Mouse (Mus musculus) lung, postnatal 0 days (tissue): ENCODE measurements around the gene Slc44a3. TPM values are rescaled to one million over a fixed set of nuclear protein-coding genes. Genes with fewer than 3 reads are reported as not detected.
"Not testable (repeated sequence)": the region's sequence is repeated elsewhere in the genome, so short reads cannot be mapped to it uniquely, and the experiment has no call there.

ENCODE experiments used
- ATAC-seq: fragments of 200-750 bp; cut with Nextera tagmentation; 2 replicates; pipeline ENCODE4 v1.8.0; 2017; ENCODE audit warnings: moderate library complexity
- DNase-seq: peaks from one replicate; pipeline ENCODE4 v3.0.0-alpha.2; 2016; ENCODE audit warnings: low spot score
- H3K27ac ChIP-seq: fragments of 300-500 bp; sonication (generic); 2 replicates; pipeline ENCODE4 v1.5.1; 2014; ENCODE audit warnings: antibody characterized with exemption, mild to moderate bottlenecking, low read length, mixed read lengths
- H3K27me3 ChIP-seq: fragments of 300-500 bp; sonication (generic); replicated peaks from 2 replicates; pipeline ENCODE4 v1.6.1; 2014; ENCODE audit warnings: low read length, mixed read lengths; ENCODE audit not compliant: insufficient read depth
- H3K36me3 ChIP-seq: fragments of 300-500 bp; sonication (generic); 2 replicates; pipeline ENCODE4 v1.6.1; 2014; ENCODE audit warnings: low read length, mixed read lengths; ENCODE audit not compliant: insufficient read depth
- H3K4me1 ChIP-seq: fragments of 300-500 bp; sonication (generic); 2 replicates; pipeline ENCODE4 v1.6.1; 2014; ENCODE audit warnings: antibody characterized with exemption, low read depth, low read length, mixed read lengths; ENCODE audit not compliant: insufficient read depth
- H3K4me2 ChIP-seq: fragments of 300-500 bp; sonication (generic); replicated peaks from 2 replicates; pipeline ENCODE4 v1.6.1; 2014; ENCODE audit warnings: low read depth, mild to moderate bottlenecking, low read length, moderate library complexity, mixed read lengths
- H3K4me3 ChIP-seq: fragments of 300-500 bp; sonication (generic); 2 replicates; pipeline ENCODE4 v1.5.1; 2014; ENCODE audit warnings: low read depth, low read length
- H3K9ac ChIP-seq: fragments of 300-500 bp; sonication (generic); replicated peaks from 2 replicates; pipeline ENCODE4 v1.6.1; 2014; ENCODE audit warnings: low read depth, mild to moderate bottlenecking
- H3K9me3 ChIP-seq: fragments of 300-500 bp; sonication (generic); 2 replicates; pipeline ENCODE4 v1.6.1; 2016; ENCODE audit warnings: low read length, mixed read lengths
- CTCF ChIP-seq: IDR thresholded peaks from 2 replicates; pipeline ENCODE4 v1.5.1; 2016; ENCODE audit warnings: antibody characterized with exemption, mild to moderate bottlenecking
- EP300 ChIP-seq: IDR thresholded peaks from 2 replicates; pipeline ENCODE4 v1.6.1; 2016; ENCODE audit warnings: antibody characterized with exemption, mild to moderate bottlenecking, control low read depth
- WGBS: fragments of 180-500 bp; shearing (Covaris S2); extraction: QIAGEN DNeasy Blood & Tissue Kit; methylation state at CpG from one replicate; pipeline ENCODE4 v1.1.7; 2014; 5-methylcytosine and 5-hydroxymethylcytosine counted together
- polyA plus RNA-seq: library from polyadenylated mRNA; unstranded; fragments of >200 nt; fragmentation: Nextera tagmentation; extraction: Ambion mirVana; gene quantifications from 2 replicates; pipeline ENCODE4 v1.2.1, GENCODE M21; 2015

The Slc44a3 gene
- polyA plus RNA-seq, 1 experiment from 2014 or later = 45.4 TPM

DNA sequence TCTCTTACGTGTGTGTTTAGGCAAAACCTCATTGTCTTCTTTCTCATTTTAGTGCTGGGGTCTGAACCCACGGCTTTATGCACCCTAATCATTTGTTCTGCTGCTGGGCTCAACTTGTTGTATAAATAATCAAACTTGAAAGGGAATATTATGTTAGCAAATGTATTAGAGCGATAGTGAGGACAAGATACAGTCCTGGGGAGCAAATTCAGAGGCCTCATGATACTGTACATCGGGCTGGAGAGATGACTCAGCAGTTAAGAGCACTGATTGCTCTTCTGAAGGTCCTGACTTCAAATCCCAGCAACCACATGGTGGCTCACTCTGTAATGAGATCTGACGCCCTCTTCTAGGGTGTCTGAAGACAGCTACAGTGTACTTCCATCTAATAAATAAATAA lies 8.4 kb upstream of the Slc44a3 start:
- no peak for TF ChIP-seq CTCF
- no peak for TF ChIP-seq EP300
- Histone ChIP-seq H3K9ac (no peak overlapping the region), H3K9me3 (no peaks in the 10 kb centered on the region), H3K4me2 (no peak overlapping the region), H3K4me1 (peaks cover 3% of the 10 kb centered on the region; the same call in 1 of the 2 replicates), H3K36me3 (no peaks in the 10 kb centered on the region), H3K4me3 (no peak overlapping the region), H3K27ac (no peak overlapping the region), H3K27me3 (no peaks in the 10 kb centered on the region)
- DNase-seq (no peak), ATAC-seq (no peak)
- 56% methylated on average over 5 of the region's 5 CpGs for WGBS

DNA sequence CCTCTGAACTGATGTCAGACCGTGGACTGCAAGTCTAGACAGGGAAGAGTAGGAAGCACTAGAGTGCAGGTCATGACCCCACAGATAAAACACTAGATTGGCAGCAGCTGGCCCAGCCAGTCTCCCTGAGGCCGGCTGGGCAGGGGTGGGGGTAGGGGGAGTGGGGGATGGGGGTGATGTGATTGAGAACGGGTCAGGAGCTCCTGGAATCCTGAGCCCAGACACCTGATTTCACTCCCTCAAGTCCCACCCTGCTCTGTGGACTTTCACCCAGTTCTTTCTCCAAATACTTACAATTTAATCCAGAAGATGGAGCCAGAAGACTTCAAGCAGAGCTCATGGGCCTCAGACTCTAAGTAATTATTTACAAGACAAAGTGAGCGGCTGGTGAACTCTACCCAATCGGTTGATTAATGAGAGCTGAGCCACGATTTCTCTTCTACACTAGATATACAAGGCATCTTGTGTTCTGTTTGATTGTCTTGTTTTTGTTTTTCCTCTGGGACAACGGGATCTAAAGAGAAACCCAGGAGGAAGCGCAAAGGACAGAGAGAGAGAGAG lies 7.7 kb upstream of the Slc44a3 start:
- H3K4me2 ChIP-seq = no peak overlapping the region
- ATAC-seq (peak; percentile 64), DNase-seq (peak; percentile 90)
- no peaks in the 10 kb centered on the region; the same call in 1 of the 2 replicates for H3K4me1 ChIP-seq
- no peaks in the 10 kb centered on the region for H3K27me3 ChIP-seq
- H3K4me3 ChIP-seq = no peak overlapping the region
- no peaks in the 10 kb centered on the region for H3K9me3 ChIP-seq
- TF ChIP-seq EP300 (no peak), CTCF (peak; percentile 70)
- no peak overlapping the region for H3K9ac ChIP-seq
- 12% methylated on average over 8 of the region's 8 CpGs for WGBS
- H3K27ac ChIP-seq = no peak overlapping the region
- H3K36me3 ChIP-seq = no peaks in the 10 kb centered on the region

- not testable (repeated sequence) for H3K27ac ChIP-seq, H3K9me3 ChIP-seq, H3K9ac ChIP-seq, H3K36me3 ChIP-seq, ATAC-seq, H3K4me2 ChIP-seq, H3K4me1 ChIP-seq, H3K4me3 ChIP-seq, DNase-seq, H3K27me3 ChIP-seq
- WGBS = 82% methylated on average over 3 of the region's 3 CpGs
Measured at GRCm38 (mm10) chr3:121538847-121539246, 6.6 kb upstream of the Slc44a3 start.

DNA sequence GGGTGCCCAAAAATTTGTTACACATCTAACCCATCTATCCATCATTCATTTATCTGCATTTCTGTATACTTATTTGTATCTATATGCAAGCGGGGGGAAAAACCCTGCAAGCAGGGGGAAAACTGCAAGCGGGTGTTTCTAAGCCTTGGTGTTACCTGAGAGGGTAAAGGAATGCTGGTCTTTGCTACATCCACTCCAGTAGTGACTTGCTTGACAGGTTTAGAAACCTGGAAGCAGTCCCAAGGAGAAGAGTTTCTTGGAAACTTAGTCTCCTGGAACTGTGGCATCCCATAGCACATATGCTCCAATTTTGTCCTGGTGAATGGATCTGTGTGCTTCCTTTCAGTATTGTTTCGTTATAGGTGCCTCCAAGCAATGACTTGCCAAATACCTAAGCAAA lies 5.8 kb upstream of the Slc44a3 start:
- ATAC-seq = peak; percentile 54
- 62% methylated on average over 3 of the region's 3 CpGs for WGBS
- no peaks in the 10 kb centered on the region for H3K27me3 ChIP-seq
- no peaks in the 10 kb centered on the region; the same call in 1 of the 2 replicates for H3K4me1 ChIP-seq
- H3K9me3 ChIP-seq = no peaks in the 10 kb centered on the region
- no peaks in the 10 kb centered on the region for H3K36me3 ChIP-seq
- H3K9ac ChIP-seq = no peak overlapping the region
- no peak for TF ChIP-seq CTCF
- peak; percentile 78 for TF ChIP-seq EP300
- peak overlapping the region; percentile 52; the same call in 1 of the 2 replicates for H3K27ac ChIP-seq
- no peak overlapping the region for H3K4me3 ChIP-seq
- peak; percentile 75 for DNase-seq
- no peak overlapping the region for H3K4me2 ChIP-seq

GRCm38 (mm10) chr3:121536803-121537202 lies 4.6 kb upstream of the Slc44a3 start:
- Histone ChIP-seq H3K9me3 (no peaks in the 10 kb centered on the region), H3K4me3 (no peak overlapping the region), H3K9ac (no peak overlapping the region), H3K4me2 (no peak overlapping the region), H3K27me3 (no peaks in the 10 kb centered on the region), H3K36me3 (no peaks in the 10 kb centered on the region), H3K27ac (peak overlapping the region; percentile 52), H3K4me1 (no peaks in the 10 kb centered on the region; the same call in 1 of the 2 replicates)
- ATAC-seq (peak; percentile 13; the same call in 1 of the 2 replicates), DNase-seq (peak; percentile 64)
- TF ChIP-seq EP300 (no peak), CTCF (no peak)
- 45% methylated on average over 9 of the region's 9 CpGs for WGBS

GRCm38 (mm10) chr3:121535813-121536504 lies 3.8 kb upstream of the Slc44a3 start:
- no peaks in the 10 kb centered on the region for H3K36me3 ChIP-seq
- ATAC-seq (no peak), DNase-seq (peak; percentile 70)
- no peaks in the 10 kb centered on the region for H3K27me3 ChIP-seq
- H3K27ac ChIP-seq = no peak overlapping the region
- no peaks in the 10 kb centered on the region for H3K9me3 ChIP-seq
- TF ChIP-seq CTCF (peak; percentile 85), EP300 (0 out of 2 replicates have a peak, but pooled peaks have one; percentile 33)
- no peaks in the 10 kb centered on the region; the same call in 1 of the 2 replicates for H3K4me1 ChIP-seq
- H3K4me3 ChIP-seq = no peak overlapping the region
- H3K4me2 ChIP-seq = no peak overlapping the region
- 82% methylated on average over 3 of the region's 3 CpGs for WGBS
- no peak overlapping the region for H3K9ac ChIP-seq
